Mouse (Mus musculus) liver, embryonic 16.5 days (tissue): ENCODE data around the gene Spg11. TPM values are rescaled to one million over a fixed set of nuclear protein-coding genes. Genes with fewer than 3 reads are reported as not detected.
A peak's percentile ranks its signal among the peaks of the same experiment; 100 is the strongest.
"Not testable (repeated sequence)": the region's sequence is repeated elsewhere in the genome, so short reads cannot be mapped to it uniquely, and the experiment has no call there.

Experiments used
- ATAC-seq: fragments of 200-750 bp; cut with Nextera tagmentation; 2 replicates; pipeline ENCODE4 v1.8.0; 2017; ENCODE audit warnings: low read depth, mild to moderate bottlenecking, moderate number of reproducible peaks, moderate library complexity
- H3K27ac ChIP-seq: fragments of 300-500 bp; sonication (generic); 2 replicates; pipeline ENCODE4 v1.5.1; 2014; ENCODE audit warnings: mild to moderate bottlenecking, low read length
- H3K27me3 ChIP-seq: fragments of 300-500 bp; sonication (generic); 2 replicates; pipeline ENCODE4 v1.6.1; 2014; ENCODE audit warnings: low read depth, low read length, mixed read lengths; ENCODE audit not compliant: control insufficient read depth, insufficient read depth
- H3K36me3 ChIP-seq: fragments of 300-500 bp; sonication (generic); 2 replicates; pipeline ENCODE4 v1.6.1; 2014; ENCODE audit warnings: mild to moderate bottlenecking; ENCODE audit not compliant: control insufficient read depth, insufficient read depth
- H3K4me1 ChIP-seq: fragments of 300-500 bp; sonication (generic); 2 replicates; pipeline ENCODE4 v1.6.1; 2014; ENCODE audit warnings: low read depth, low read length, mixed read lengths; ENCODE audit not compliant: control insufficient read depth
- H3K4me2 ChIP-seq: fragments of 300-500 bp; sonication (generic); 2 replicates; pipeline ENCODE4 v1.6.1; 2014; ENCODE audit warnings: low read depth, low read length, mixed read lengths
- H3K4me3 ChIP-seq: fragments of 300-500 bp; sonication (generic); 2 replicates; pipeline ENCODE4 v1.5.1; 2014; ENCODE audit warnings: low read depth, mild to moderate bottlenecking, low read length
- H3K9ac ChIP-seq: fragments of 300-500 bp; sonication (generic); 2 replicates; pipeline ENCODE4 v1.6.1; 2014; ENCODE audit warnings: low read depth, low read length
- H3K9me3 ChIP-seq: fragments of 300-500 bp; sonication (generic); replicated peaks from 2 replicates; pipeline ENCODE4 v1.6.1; 2016; ENCODE audit warnings: low read length; ENCODE audit not compliant: control insufficient read depth
- WGBS: fragments of 180-500 bp; shearing (Covaris S2); extraction: QIAGEN DNeasy Blood & Tissue Kit; methylation state at CpG from one replicate; pipeline ENCODE4 v1.1.7; 2014; ENCODE audit not compliant: insufficient replicate concordance; 5-methylcytosine and 5-hydroxymethylcytosine counted together
- polyA plus RNA-seq: library from polyadenylated mRNA; unstranded; fragments of >200 nt; fragmentation: Nextera tagmentation; extraction: Ambion mirVana; gene quantifications from 2 replicates; pipeline ENCODE4 v1.2.1, GENCODE M21; 2015

Spg11 gene
- polyA plus RNA-seq, 1 experiment from 2014 or later, result 3.5 TPM

DNA sequence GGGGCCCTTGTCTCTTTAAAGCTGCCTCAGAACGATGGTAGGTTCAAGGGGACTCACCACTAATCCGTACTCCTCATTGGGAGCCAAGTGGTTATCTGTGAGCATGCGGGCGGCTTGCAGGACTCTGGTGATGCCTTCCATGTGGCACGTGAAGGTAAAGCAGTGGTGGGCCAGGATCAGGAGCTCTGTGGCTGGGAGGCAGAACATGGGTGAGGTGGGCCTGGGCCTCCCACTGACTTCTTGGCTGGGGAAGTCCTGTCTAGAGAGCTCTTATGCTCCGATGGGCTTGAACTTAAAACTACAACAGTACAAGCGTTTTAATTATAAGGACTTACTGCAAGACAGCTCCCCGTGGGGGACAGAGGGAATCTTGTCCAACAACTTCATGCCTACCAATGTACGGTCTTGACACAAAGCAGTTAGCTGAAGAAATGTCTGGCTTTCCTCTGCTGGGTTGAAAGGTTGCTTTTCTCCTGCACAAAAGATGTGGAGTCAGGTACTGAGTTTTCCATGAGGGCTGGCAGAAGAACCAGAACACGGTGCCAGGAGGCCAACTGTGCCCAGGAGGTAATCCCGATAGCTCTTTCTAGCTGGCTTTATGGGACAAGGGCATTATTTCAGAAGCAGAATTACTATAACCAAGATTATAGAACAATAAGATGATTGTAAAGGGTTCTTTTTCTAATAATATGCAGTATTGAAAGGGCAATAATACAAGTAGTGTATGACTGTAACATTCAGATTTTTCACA is 58.6 kb downstream of the Spg11 start:
- no peak overlapping the region for H3K27ac ChIP-seq
- H3K36me3 ChIP-seq, result peaks cover 11% of the 10 kb centered on the region; the same call in 1 of the 2 replicates
- no peak overlapping the region for H3K4me3 ChIP-seq
- no peaks in the 10 kb centered on the region for H3K27me3 ChIP-seq
- no peaks in the 10 kb centered on the region for H3K4me1 ChIP-seq
- H3K9ac ChIP-seq, result no peak overlapping the region
- ATAC-seq, result no peak
- H3K9me3 ChIP-seq, result no peaks in the 10 kb centered on the region
- no peak overlapping the region for H3K4me2 ChIP-seq
- WGBS, result 73% methylated on average over 11 of the region's 11 CpGs

DNA sequence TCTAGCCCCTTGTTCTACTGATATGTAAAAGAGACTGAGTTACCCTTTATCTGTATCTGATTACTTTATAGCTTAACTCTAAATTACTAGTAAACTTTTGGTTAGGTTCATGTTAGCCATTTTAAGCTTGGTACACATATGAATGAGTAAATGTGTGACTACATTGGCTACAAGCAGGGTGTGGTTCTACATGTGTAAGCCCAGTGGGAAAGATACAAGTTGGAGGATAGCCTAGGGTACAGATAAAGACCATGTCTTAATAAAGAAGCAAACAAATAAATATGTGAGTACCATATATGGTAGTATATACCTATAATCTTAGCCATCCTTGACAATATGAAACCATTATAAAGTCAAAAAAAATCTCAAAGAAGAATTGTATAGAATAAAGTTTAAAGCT is 74.3 kb downstream of the Spg11 start:
- Histone ChIP-seq H3K4me3 (no peak overlapping the region), H3K9ac (no peak overlapping the region), H3K9me3 (no peaks in the 10 kb centered on the region), H3K4me1 (no peaks in the 10 kb centered on the region; the same call in 1 of the 2 replicates), H3K27me3 (no peaks in the 10 kb centered on the region), H3K27ac (no peak overlapping the region), H3K4me2 (no peak overlapping the region), H3K36me3 (peaks cover 19% of the 10 kb centered on the region)
- ATAC-seq, result peak; percentile 32; the same call in 1 of the 2 replicates

DNA sequence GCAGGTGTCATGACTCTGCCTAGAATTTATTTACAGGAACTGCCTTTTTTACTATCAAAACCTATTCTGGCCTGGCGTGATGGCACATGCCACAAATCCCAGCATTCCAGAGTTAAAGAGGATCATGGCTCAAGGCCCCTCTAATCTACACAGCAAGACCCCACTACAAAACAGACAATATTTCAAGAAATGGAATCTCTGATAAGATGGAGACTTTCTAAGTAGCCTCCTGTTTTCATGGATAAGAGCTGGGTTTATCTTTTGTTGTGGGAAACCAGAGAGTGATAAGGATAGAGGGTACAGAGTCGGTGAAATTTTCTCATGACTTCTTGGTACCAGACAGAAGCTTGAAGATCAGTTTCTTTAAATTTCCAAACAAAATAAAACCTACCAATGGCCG is 82.1 kb downstream of the Spg11 start:
- Histone ChIP-seq H3K9ac (no peak overlapping the region), H3K4me2 (peak overlapping the region; percentile 22), H3K4me1 (peaks cover 24% of the 10 kb centered on the region), H3K27ac (peak overlapping the region; percentile 53), H3K27me3 (no peaks in the 10 kb centered on the region), H3K36me3 (peaks cover 16% of the 10 kb centered on the region), H3K9me3 (no peaks in the 10 kb centered on the region), H3K4me3 (peak overlapping the region; percentile 15; the same call in 1 of the 2 replicates)
- ATAC-seq, result peak; percentile 82
- 33% methylated on average over 3 of the region's 3 CpGs for WGBS

DNA sequence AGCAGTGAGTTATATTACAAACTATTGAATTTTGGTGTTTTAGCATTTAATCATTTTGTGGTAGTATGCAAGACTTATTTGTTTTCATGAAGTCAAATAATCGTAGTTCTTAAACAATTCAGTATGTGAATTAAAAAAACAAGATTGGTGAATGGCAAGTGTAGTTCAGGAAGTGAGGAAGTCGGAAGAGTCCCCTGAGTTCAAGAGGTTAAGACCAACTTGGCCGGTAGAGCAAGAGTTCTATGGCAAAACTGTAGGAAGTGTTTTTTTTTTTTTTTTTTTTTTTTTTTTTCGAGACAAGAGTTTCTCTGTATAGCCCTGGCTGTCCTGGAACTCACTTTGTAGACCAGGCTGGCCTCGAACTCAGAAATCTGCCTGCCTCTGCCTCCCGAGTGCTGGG is 86.2 kb downstream of the Spg11 start:
- Histone ChIP-seq H3K9ac (no peak overlapping the region), H3K9me3 (no peaks in the 10 kb centered on the region), H3K4me1 (peaks cover 31% of the 10 kb centered on the region), H3K27me3 (no peaks in the 10 kb centered on the region), H3K36me3 (peaks cover 7% of the 10 kb centered on the region), H3K4me3 (no peak overlapping the region), H3K4me2 (no peak overlapping the region), H3K27ac (no peak overlapping the region)
- ATAC-seq, result no peak
- WGBS, result 65% methylated on average over 5 of the region's 6 CpGs

DNA sequence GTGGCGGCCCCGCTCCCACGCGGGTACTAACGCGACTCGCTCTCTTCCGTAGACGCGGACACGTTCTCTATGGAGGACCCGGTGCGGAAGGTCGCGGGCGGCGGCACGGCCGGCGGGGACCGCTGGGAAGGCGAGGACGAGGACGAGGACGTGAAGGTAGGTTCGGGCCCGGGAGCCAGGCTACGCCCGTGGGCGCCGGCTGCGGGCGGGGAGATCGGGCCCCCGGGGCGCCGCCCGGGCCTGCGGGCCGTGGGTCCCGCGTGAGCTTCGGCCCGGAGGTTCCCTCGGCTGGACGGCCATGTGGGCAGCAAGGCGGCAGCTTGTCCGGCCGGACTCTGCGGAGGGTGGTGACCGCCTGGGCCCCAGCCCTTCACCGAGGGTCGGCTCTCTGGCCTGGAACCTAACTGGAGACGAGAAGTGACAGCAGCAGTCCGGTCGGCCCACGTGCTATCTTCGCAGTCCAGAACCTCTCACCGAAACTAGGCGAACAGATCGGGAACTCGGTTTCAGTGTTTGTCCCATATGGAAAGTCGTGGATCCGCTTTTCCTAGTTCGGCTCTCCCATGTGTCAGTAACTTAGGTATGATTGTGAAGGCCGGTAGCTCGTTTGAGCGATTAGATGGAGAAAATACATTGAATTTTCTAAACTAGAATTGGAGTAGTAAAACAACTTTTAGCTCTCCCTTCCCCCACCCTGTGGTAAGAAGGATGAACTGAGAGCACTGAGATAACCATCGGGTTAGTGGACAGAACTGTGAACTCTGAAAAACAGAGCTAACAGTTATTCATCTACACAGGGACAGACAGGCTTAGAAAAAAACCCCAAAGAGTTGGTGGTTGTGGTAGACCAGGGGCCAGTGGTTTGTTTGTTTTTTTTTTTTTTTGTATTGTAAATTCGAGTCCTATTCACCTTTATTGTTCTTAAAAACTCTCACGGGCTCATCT is 89.2 kb downstream of the Spg11 start:
- peaks cover 4% of the 10 kb centered on the region for H3K36me3 ChIP-seq
- ATAC-seq, result peak; percentile 45
- peak overlapping the region; percentile 98 for H3K27ac ChIP-seq
- no peaks in the 10 kb centered on the region for H3K27me3 ChIP-seq
- H3K4me1 ChIP-seq, result peaks cover 13% of the 10 kb centered on the region
- H3K9ac ChIP-seq, result peak overlapping the region; percentile 99
- H3K4me3 ChIP-seq, result peak overlapping the region; percentile 98
- H3K9me3 ChIP-seq, result no peaks in the 10 kb centered on the region
- peak overlapping the region; percentile 73 for H3K4me2 ChIP-seq
- WGBS, result under 1% methylated on average over 57 of the region's 71 CpGs

DNA sequence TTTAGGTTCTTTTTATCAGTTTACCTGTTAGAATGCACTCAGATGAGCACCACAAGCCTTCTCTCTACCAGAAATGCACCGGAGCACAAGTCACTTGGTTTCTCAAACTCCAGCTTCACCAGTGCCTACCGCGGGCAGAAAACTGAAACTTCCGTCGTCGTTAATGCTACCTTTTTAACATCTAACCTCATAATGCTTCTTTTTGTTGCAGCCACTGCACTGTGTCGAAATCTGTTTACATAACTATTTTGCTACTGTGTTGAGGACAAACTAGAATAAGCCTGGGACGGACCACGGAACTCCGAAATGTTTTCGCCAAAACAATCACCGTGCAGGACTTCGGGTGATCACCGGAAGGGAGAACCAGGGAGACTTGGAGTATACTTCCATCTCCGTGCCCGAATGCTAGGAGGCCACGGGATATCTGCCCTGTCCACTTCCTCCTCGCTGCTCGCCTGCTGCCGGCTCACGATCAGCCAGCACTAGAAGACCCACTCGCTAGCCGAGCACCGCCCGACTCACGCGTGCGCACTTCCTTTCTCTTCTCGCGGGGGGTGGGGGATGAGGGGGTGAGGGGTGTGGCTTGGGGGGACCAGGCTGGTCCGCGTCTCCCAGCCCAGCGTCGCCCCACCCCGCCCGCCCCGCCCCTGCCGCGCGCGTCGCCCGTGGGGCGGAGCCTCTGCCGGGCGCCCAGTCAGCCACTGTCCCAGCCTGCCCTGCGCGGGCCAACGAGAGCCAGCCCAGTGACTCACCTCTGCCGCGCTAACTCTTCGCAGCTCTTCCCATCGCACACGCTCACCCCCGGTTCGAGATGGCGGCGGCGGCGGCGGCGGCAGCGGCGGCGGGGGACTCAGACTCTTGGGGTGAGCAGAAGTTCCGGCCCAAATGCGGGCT is 90.1 kb downstream of the Spg11 start, which contains the start of gene Eif3j1:
Gene Eif3j1 (plus strand): TSS at position 685 of the 894 bp plus-strand sequence.
- Histone ChIP-seq H3K4me2 (peak within 1 kb of the TSS; percentile 79), H3K36me3 (no peaks in the 10 kb centered on the region; the same call in none of the 2 replicates), H3K27me3 (no peaks in the 10 kb centered on the region), H3K27ac (peak within 1 kb of the TSS; percentile 98), H3K9ac (peak within 1 kb of the TSS; percentile 99), H3K4me1 (peaks cover 10% of the 10 kb centered on the region), H3K4me3 (peak within 1 kb of the TSS; percentile 98), H3K9me3 (no peaks in the 10 kb centered on the region)
- ATAC-seq, result peak; percentile 95
- under 1% methylated on average over 53 of the region's 67 CpGs for WGBS

DNA sequence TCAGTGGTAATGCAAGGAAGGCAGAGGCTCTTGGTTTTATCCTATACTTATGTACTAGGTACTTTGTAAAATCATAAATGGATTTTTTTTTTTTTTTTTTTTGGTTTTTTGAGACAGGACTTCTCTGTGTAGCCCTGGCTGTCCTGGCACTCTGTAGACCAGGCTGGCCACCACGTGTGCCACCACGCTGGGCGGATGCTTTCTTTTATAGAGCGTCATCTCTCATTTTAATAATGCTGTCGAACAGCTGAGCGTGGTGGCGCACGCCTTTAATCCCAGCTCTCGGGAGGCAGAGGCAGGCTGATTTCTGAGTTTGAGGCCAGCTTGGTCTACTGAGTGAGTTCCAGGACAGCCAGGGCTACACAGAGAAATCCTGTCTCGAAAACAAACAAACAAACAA is 91.1 kb downstream of the Spg11 start:
- ATAC-seq, H3K9ac ChIP-seq: not testable (repeated sequence)

DNA sequence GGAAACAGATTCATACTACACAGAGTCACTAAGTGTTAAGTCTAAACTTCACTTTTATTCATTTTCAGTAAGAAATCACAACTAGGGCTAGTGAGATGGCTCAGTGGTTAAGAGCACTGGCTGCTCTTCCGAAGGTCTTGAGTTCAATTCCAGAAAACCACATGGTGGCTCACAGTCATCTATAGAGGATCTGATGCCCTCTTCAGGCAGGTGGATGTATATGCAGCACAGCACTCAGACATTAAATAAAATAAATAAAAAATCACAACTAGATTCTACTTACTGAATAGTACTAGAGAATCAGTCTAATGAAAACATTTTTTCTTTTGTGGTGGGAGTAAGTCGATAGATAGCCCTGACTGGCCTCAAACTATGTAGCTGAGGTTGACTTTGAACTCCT is 95.9 kb downstream of the Spg11 start:
- no peak for ATAC-seq

More for the DNA sequence above, 91.1 kb downstream of the Spg11 start:
- Histone ChIP-seq H3K4me2 (peak overlapping the region; percentile 79), H3K4me3 (peak overlapping the region; percentile 98)
- not testable (repeated sequence) for H3K27me3 ChIP-seq, H3K4me1 ChIP-seq, H3K9me3 ChIP-seq, H3K36me3 ChIP-seq, H3K27ac ChIP-seq
- 86% methylated on average over 10 of the region's 10 CpGs for WGBS

More for the DNA sequence above, 95.9 kb downstream of the Spg11 start:
- Histone ChIP-seq H3K4me1 (no peaks in the 10 kb centered on the region), H3K27me3 (no peaks in the 10 kb centered on the region), H3K36me3 (no peaks in the 10 kb centered on the region), H3K9ac (no peak overlapping the region), H3K4me3 (no peak overlapping the region), H3K27ac (no peak overlapping the region), H3K9me3 (no peaks in the 10 kb centered on the region), H3K4me2 (no peak overlapping the region)
- 53% methylated on average over 2 of the region's 2 CpGs for WGBS
